Mouse (Mus musculus): Measurements from ENCODE around the gene Kyat1. TPM values are rescaled to one million over a fixed set of nuclear protein-coding genes. Genes with fewer than 3 reads are reported as not detected.

Kyat1 gene
- polyA plus RNA-seq, 1 experiment from 2014 or later: 17.4 TPM

GRCm38 (mm10) chr2:30240267-30240666 lies 34.6 kb upstream of the Kyat1 start, which contains the start of gene Gm28035:
TSS of gene Gm28035 (plus strand) at chr2:30240567.
- peaks cover 32% of the 10 kb centered on the region for H3K4me1 ChIP-seq
- no peak within 1 kb of the TSS for H3K4me3 ChIP-seq (replicated peaks)
- H3K9me3 ChIP-seq: no peaks in the 10 kb centered on the region
- H3K27ac ChIP-seq: peak within 1 kb of the TSS; percentile 93; the same call in 1 of the 2 replicates
- no peak within 1 kb of the TSS for H3K9ac ChIP-seq
- peaks cover 19% of the 10 kb centered on the region for H3K36me3 ChIP-seq
- no peak for ATAC-seq (ENCODE audit: insufficient read depth, low FRiP score, low read depth)
- H3K4me2 ChIP-seq: peak within 1 kb of the TSS; percentile 71; the same call in 1 of the 2 replicates
- WGBS: 71% methylated on average over 2 of the region's 2 CpGs
- H3K27me3 ChIP-seq (replicated peaks): no peaks in the 10 kb centered on the region

- Histone ChIP-seq H3K4me2 (peak overlapping the region; percentile 71; the same call in 1 of the 2 replicates), H3K9ac (no peak overlapping the region), H3K4me3 (replicated peaks) (no peak overlapping the region), H3K4me1 (peaks cover 29% of the 10 kb centered on the region), H3K9me3 (no peaks in the 10 kb centered on the region), H3K36me3 (peaks cover 19% of the 10 kb centered on the region), H3K27me3 (replicated peaks) (no peaks in the 10 kb centered on the region), H3K27ac (peak overlapping the region; percentile 93; the same call in 1 of the 2 replicates)
- WGBS: 65% methylated on average over 4 of the region's 4 CpGs
- no peak for ATAC-seq (ENCODE audit: insufficient read depth, low FRiP score, low read depth)
Measured at GRCm38 (mm10) chr2:30239777-30240176, 34.1 kb upstream of the Kyat1 start.

- Histone ChIP-seq H3K9me3 (no peaks in the 10 kb centered on the region), H3K4me1 (peaks cover 23% of the 10 kb centered on the region), H3K27ac (peak overlapping the region; percentile 93; the same call in 1 of the 2 replicates), H3K4me3 (replicated peaks) (peak overlapping the region; percentile 88), H3K36me3 (peaks cover 19% of the 10 kb centered on the region), H3K9ac (no peak overlapping the region), H3K4me2 (peak overlapping the region; percentile 71), H3K27me3 (replicated peaks) (no peaks in the 10 kb centered on the region)
- no peak for ATAC-seq (ENCODE audit: insufficient read depth, low FRiP score, low read depth)
- 62% methylated on average over 3 of the region's 3 CpGs for WGBS
Measured at GRCm38 (mm10) chr2:30238906-30239465, 33.3 kb upstream of the Kyat1 start.

- H3K4me2 ChIP-seq: peak overlapping the region; percentile 71
- peak overlapping the region; percentile 88 for H3K4me3 ChIP-seq (replicated peaks)
- 0% methylated on average over 27 of the region's 42 CpGs for WGBS
- no peaks in the 10 kb centered on the region for H3K9me3 ChIP-seq
- peaks cover 19% of the 10 kb centered on the region for H3K36me3 ChIP-seq
- H3K27me3 ChIP-seq (replicated peaks): no peaks in the 10 kb centered on the region
- H3K9ac ChIP-seq: peak overlapping the region; percentile 72
- H3K4me1 ChIP-seq: peaks cover 23% of the 10 kb centered on the region
- peak overlapping the region; percentile 93 for H3K27ac ChIP-seq
- peak; percentile 84 for ATAC-seq (ENCODE audit: insufficient read depth, low FRiP score, low read depth)
Measured at GRCm38 (mm10) chr2:30237881-30238280, 32.2 kb upstream of the Kyat1 start.

GRCm38 (mm10) chr2:30237199-30237880 lies 31.7 kb upstream of the Kyat1 start, which contains the start of gene Lrrc8a:
TSS of gene Lrrc8a (plus strand) at chr2:30237715.
- peak; percentile 96 for ATAC-seq (ENCODE audit: insufficient read depth, low FRiP score, low read depth)
- H3K4me2 ChIP-seq: peak within 1 kb of the TSS; percentile 84
- no peaks in the 10 kb centered on the region for H3K9me3 ChIP-seq
- peak within 1 kb of the TSS; percentile 72 for H3K9ac ChIP-seq
- peak within 1 kb of the TSS; percentile 88 for H3K4me3 ChIP-seq (replicated peaks)
- H3K4me1 ChIP-seq: peaks cover 23% of the 10 kb centered on the region
- H3K36me3 ChIP-seq: peaks cover 19% of the 10 kb centered on the region
- no peaks in the 10 kb centered on the region for H3K27me3 ChIP-seq (replicated peaks)
- under 1% methylated on average over 61 of the region's 67 CpGs for WGBS
- H3K27ac ChIP-seq: peak within 1 kb of the TSS; percentile 93

GRCm38 (mm10) chr2:30236426-30237198 lies 31.0 kb upstream of the Kyat1 start:
- Histone ChIP-seq H3K4me2 (peak overlapping the region; percentile 84), H3K27me3 (replicated peaks) (no peaks in the 10 kb centered on the region), H3K27ac (peak overlapping the region; percentile 82), H3K9me3 (no peaks in the 10 kb centered on the region), H3K36me3 (peaks cover 18% of the 10 kb centered on the region), H3K4me1 (peaks cover 23% of the 10 kb centered on the region), H3K9ac (peak overlapping the region; percentile 66), H3K4me3 (replicated peaks) (peak overlapping the region; percentile 88)
- ATAC-seq (ENCODE audit: insufficient read depth, low FRiP score, low read depth): no peak
- WGBS: 2% methylated on average over 18 of the region's 18 CpGs

- Histone ChIP-seq H3K36me3 (peaks cover 7% of the 10 kb centered on the region), H3K4me3 (replicated peaks) (no peak overlapping the region), H3K4me1 (peaks cover 23% of the 10 kb centered on the region), H3K27me3 (replicated peaks) (no peaks in the 10 kb centered on the region), H3K27ac (no peak overlapping the region), H3K9me3 (0 out of 2 replicates have a peak, but pooled peaks cover 4% of the 10 kb centered on the region), H3K9ac (no peak overlapping the region), H3K4me2 (no peak overlapping the region)
- WGBS: 81% methylated on average over 5 of the region's 5 CpGs
- no peak for ATAC-seq (ENCODE audit: insufficient read depth, low FRiP score, low read depth)
Measured at GRCm38 (mm10) chr2:30235593-30235992, 29.9 kb upstream of the Kyat1 start.

- no peak overlapping the region for H3K4me2 ChIP-seq
- H3K9ac ChIP-seq: no peak overlapping the region
- no peaks in the 10 kb centered on the region for H3K9me3 ChIP-seq
- ATAC-seq (ENCODE audit: insufficient read depth, low FRiP score, low read depth): no peak
- no peaks in the 10 kb centered on the region for H3K4me1 ChIP-seq
- H3K4me3 ChIP-seq (replicated peaks): no peak overlapping the region
- WGBS: 93% methylated on average over 5 of the region's 5 CpGs
- no peaks in the 10 kb centered on the region for H3K36me3 ChIP-seq
- no peak overlapping the region for H3K27ac ChIP-seq
- no peaks in the 10 kb centered on the region for H3K27me3 ChIP-seq (replicated peaks)
Measured at GRCm38 (mm10) chr2:30216293-30216692, 10.6 kb upstream of the Kyat1 start.

- WGBS: 58% methylated on average over 6 of the region's 6 CpGs
- Histone ChIP-seq H3K27me3 (replicated peaks) (no peaks in the 10 kb centered on the region), H3K4me3 (replicated peaks) (no peak overlapping the region), H3K36me3 (no peaks in the 10 kb centered on the region), H3K9me3 (no peaks in the 10 kb centered on the region), H3K4me1 (no peaks in the 10 kb centered on the region), H3K27ac (no peak overlapping the region), H3K9ac (no peak overlapping the region), H3K4me2 (no peak overlapping the region)
- no peak for ATAC-seq (ENCODE audit: insufficient read depth, low FRiP score, low read depth)
Measured at GRCm38 (mm10) chr2:30215493-30215892, 9.8 kb upstream of the Kyat1 start.

- no peak overlapping the region for H3K9ac ChIP-seq
- H3K27ac ChIP-seq: no peak overlapping the region
- H3K36me3 ChIP-seq: no peaks in the 10 kb centered on the region
- no peak overlapping the region for H3K4me2 ChIP-seq
- ATAC-seq (ENCODE audit: insufficient read depth, low FRiP score, low read depth): no peak
- no peaks in the 10 kb centered on the region for H3K9me3 ChIP-seq
- no peaks in the 10 kb centered on the region for H3K27me3 ChIP-seq (replicated peaks)
- H3K4me1 ChIP-seq: no peaks in the 10 kb centered on the region
- WGBS: 83% methylated on average over 3 of the region's 3 CpGs
- no peak overlapping the region for H3K4me3 ChIP-seq (replicated peaks)
Measured at GRCm38 (mm10) chr2:30214745-30215144, 9.1 kb upstream of the Kyat1 start.

- no peaks in the 10 kb centered on the region for H3K27me3 ChIP-seq (replicated peaks)
- H3K4me1 ChIP-seq: no peaks in the 10 kb centered on the region
- no peaks in the 10 kb centered on the region for H3K9me3 ChIP-seq
- no peak overlapping the region for H3K27ac ChIP-seq
- WGBS: 72% methylated on average over 1 of the region's 1 CpGs
- no peak overlapping the region for H3K9ac ChIP-seq
- ATAC-seq (ENCODE audit: insufficient read depth, low FRiP score, low read depth): no peak
- no peak overlapping the region for H3K4me3 ChIP-seq (replicated peaks)
- H3K36me3 ChIP-seq: no peaks in the 10 kb centered on the region
- H3K4me2 ChIP-seq: no peak overlapping the region
Measured at GRCm38 (mm10) chr2:30212951-30213350, 7.3 kb upstream of the Kyat1 start.

GRCm38 (mm10) chr2:30212169-30212545 lies 6.5 kb upstream of the Kyat1 start:
- no peak overlapping the region for H3K4me3 ChIP-seq (replicated peaks)
- H3K4me1 ChIP-seq: no peaks in the 10 kb centered on the region
- no peak overlapping the region for H3K27ac ChIP-seq
- no peaks in the 10 kb centered on the region for H3K9me3 ChIP-seq
- H3K9ac ChIP-seq: no peak overlapping the region
- H3K4me2 ChIP-seq: no peak overlapping the region
- no peaks in the 10 kb centered on the region for H3K27me3 ChIP-seq (replicated peaks)
- no peak for ATAC-seq (ENCODE audit: insufficient read depth, low FRiP score, low read depth)
- H3K36me3 ChIP-seq: no peaks in the 10 kb centered on the region
- 72% methylated on average over 4 of the region's 4 CpGs for WGBS
